Mouse (Mus musculus) megakaryocyte, embryonic 14.5 days (primary cell): Measurements from ENCODE around the gene Sqstm1. TPM values are rescaled to one million over a fixed set of nuclear protein-coding genes. Genes with fewer than 3 reads are reported as not detected.
A peak's percentile ranks its signal among the peaks of the same experiment; 100 is the strongest.

Experiments used
- H3K27me3 ChIP-seq: replicated peaks from 2 replicates; pipeline ENCODE3; 2012; ENCODE audit warnings: inconsistent platforms
- H3K36me3 ChIP-seq: replicated peaks from 2 replicates; pipeline ENCODE3; 2012; ENCODE audit warnings: low read length, inconsistent platforms, mixed read lengths
- H3K4me1 ChIP-seq: 2 replicates; pipeline ENCODE4 v1.6.1; 2012; ENCODE audit warnings: inconsistent platforms
- H3K4me3 ChIP-seq: replicated peaks from 2 replicates; pipeline ENCODE3; 2012; ENCODE audit warnings: moderate library complexity, mild to moderate bottlenecking, inconsistent platforms
- H3K9me3 ChIP-seq: 2 replicates; pipeline ENCODE4 v1.6.1; 2012; ENCODE audit warnings: inconsistent platforms
- FLI1 ChIP-seq: IDR thresholded peaks from 2 replicates; pipeline ENCODE4 v1.6.1; 2012; ENCODE audit warnings: low read length, inconsistent platforms, mixed read lengths
- GATA1 ChIP-seq: IDR thresholded peaks from 3 replicates; pipeline ENCODE4 v1.6.1; 2012; ENCODE audit warnings: mixed read lengths, low read length, inconsistent platforms, borderline replicate concordance
- polyA plus RNA-seq: library from polyadenylated mRNA; stranded (reverse); fragments of >175 nt; gene quantifications from 2 replicates; pipeline ENCODE4 v1.2.3, GENCODE M21; 2012; ENCODE audit warnings: low replicate concordance; ENCODE audit not compliant: insufficient read depth

The Sqstm1 gene
- polyA plus RNA-seq, 1 experiment, result 155 TPM

DNA sequence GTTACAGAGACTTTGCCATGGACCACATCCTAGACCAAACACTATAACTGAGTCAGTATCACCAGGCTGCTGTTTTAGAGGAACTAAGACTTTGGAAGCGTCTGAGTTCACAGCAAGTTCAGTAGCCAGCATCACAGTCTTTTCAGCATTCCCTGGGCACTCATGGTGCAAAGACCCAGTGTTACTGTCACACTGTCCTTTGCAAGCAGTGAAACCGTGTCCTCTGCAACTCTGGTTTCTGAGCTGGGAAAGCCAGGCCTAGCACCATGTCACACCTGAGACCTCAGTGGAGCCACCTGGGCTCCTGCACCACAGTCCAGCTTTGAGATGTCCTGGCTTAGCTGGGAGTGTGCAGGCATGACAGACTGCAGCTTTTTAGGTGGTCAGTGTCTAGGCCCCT is 11.7 kb downstream of the Sqstm1 start:
- TF ChIP-seq FLI1 (no peak), GATA1 (no peak)
- H3K27me3 ChIP-seq, result no peaks in the 10 kb centered on the region
- H3K36me3 ChIP-seq, result peaks cover 92% of the 10 kb centered on the region
- H3K4me3 ChIP-seq, result no peak overlapping the region
- peaks cover 23% of the 10 kb centered on the region for H3K4me1 ChIP-seq
- H3K9me3 ChIP-seq, result no peaks in the 10 kb centered on the region

DNA sequence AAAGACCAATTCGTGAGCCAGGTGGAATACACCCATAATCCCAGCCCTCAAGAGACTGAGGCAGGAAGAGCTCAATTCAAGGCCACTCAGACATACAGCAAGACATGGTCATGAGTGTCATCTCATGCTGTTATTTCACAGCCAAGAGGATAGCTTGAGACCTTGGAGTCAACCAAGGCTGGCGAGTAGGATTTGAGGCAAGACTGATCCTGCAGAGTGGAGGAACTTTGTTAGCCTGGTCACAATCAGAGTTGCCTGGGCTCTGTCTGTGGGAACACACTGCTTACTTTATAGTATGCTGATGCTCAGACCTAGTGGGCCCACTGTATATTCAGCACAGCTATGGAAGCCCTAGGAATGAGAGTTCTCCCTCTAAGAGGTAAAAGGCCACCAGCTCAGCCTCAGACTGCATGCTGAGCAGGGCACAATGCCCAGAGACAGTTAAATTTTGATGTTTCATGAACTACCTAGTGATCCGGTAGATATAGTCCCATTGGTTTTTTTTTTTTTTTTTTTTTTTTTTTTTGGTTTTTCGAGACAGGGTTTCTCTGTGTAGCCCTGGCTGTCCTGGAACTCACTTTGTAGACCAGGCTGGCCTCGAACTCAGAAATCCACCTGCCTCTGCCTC is 12.3 kb downstream of the Sqstm1 start:
- Histone ChIP-seq H3K4me3 (no peak overlapping the region), H3K27me3 (no peaks in the 10 kb centered on the region), H3K9me3 (no peaks in the 10 kb centered on the region), H3K36me3 (peaks cover 91% of the 10 kb centered on the region), H3K4me1 (peaks cover 20% of the 10 kb centered on the region)
- TF ChIP-seq GATA1, result no peak
- TF ChIP-seq FLI1, result no peak

DNA sequence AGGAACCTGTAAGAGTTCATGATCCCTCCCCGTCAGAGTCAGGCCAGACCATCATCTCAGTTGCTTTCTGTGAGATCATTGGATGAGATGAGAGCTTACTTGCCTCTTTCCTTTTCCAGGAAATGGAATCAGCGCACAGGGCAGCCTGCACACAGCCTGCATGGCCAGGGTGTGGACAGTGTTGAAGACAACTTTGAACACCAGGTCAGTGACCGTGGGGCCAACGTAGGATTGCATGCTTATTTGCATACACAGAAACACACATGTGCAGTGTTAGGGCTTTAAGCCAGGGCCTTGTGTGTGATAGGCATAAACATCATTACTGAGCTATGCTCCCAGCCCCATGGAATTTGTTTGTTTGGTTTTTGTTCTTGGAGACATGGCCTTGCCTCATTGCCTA is 13.1 kb downstream of the Sqstm1 start:
- TF ChIP-seq FLI1 (no peak), GATA1 (no peak)
- peaks cover 22% of the 10 kb centered on the region for H3K4me1 ChIP-seq
- no peaks in the 10 kb centered on the region for H3K9me3 ChIP-seq
- H3K27me3 ChIP-seq, result no peaks in the 10 kb centered on the region
- H3K4me3 ChIP-seq, result no peak overlapping the region
- H3K36me3 ChIP-seq, result peaks cover 83% of the 10 kb centered on the region

DNA sequence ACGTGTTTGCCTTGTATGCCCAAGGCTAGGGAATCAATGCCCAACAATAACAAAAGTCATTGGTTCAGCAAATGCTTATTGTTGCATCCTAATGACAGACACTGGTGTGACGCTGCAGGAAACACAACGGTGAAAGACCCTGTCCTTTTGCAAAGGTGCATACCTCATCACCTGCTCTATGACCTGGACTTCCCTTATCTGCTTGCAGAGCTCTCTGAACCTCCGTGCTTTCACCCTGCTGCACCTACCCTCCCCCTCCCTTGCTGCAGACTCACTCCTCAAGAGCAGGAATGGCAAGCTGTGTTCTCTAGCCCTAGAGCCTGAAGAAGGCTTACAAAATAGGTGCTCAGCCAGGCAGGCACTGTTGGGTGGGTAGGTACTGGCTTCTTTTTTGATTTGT is 15.8 kb downstream of the Sqstm1 start:
- H3K9me3 ChIP-seq, result no peaks in the 10 kb centered on the region

DNA sequence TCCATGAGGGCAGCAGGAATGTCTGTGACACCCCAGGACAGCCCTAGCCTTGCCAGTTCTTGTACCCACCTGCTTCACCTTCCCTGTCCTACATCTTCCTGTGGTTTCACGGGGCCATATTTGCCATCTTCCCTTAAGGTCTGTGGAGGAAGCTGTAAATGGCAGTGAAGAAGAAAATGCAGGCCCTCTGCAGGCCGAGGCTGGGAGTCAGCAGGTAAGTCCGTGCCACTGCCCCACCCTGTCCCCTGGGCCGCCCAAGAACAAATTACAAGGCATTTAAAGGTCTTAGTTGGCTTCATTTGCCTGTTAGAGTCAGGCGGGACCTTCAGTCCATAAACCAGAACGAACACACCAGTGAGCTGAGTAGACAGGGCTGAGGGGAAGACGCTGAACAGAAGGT is 16.6 kb downstream of the Sqstm1 start:
- no peak overlapping the region for H3K4me3 ChIP-seq
- H3K4me1 ChIP-seq, result peaks cover 43% of the 10 kb centered on the region
- H3K9me3 ChIP-seq, result no peaks in the 10 kb centered on the region
- peaks cover 62% of the 10 kb centered on the region for H3K36me3 ChIP-seq
- no peaks in the 10 kb centered on the region for H3K27me3 ChIP-seq
- no peak for TF ChIP-seq GATA1
- no peak for TF ChIP-seq FLI1

More for the DNA sequence above, 15.8 kb downstream of the Sqstm1 start:
- Histone ChIP-seq H3K36me3 (peaks cover 70% of the 10 kb centered on the region), H3K27me3 (no peaks in the 10 kb centered on the region), H3K4me3 (no peak overlapping the region), H3K4me1 (peaks cover 43% of the 10 kb centered on the region)
- no peak for TF ChIP-seq GATA1
- no peak for TF ChIP-seq FLI1

DNA sequence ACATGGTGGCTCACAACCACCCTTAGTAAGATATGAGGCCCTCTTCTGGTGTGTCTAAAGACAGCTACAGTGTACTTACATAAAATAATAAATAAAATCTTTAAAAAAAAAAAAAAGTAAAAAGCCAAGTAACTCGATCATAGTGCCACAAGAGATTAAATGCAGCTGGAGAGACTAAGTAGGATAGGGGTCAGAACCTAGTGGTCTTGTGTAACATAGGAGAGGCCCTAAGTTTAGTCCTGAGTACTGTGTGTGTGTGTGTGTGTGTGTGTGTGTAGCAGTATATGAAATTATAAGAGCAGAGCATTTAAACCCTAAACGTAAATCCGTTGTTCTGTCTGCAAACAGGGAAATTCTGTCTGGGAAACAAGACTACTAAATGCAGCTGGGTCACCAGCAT is 18.3 kb downstream of the Sqstm1 start:
- H3K4me3 ChIP-seq, result no peak overlapping the region
- H3K4me1 ChIP-seq, result peaks cover 52% of the 10 kb centered on the region
- H3K9me3 ChIP-seq, result no peaks in the 10 kb centered on the region
- TF ChIP-seq FLI1, result no peak
- no peak for TF ChIP-seq GATA1
- H3K36me3 ChIP-seq, result peaks cover 55% of the 10 kb centered on the region
- H3K27me3 ChIP-seq, result no peaks in the 10 kb centered on the region

DNA sequence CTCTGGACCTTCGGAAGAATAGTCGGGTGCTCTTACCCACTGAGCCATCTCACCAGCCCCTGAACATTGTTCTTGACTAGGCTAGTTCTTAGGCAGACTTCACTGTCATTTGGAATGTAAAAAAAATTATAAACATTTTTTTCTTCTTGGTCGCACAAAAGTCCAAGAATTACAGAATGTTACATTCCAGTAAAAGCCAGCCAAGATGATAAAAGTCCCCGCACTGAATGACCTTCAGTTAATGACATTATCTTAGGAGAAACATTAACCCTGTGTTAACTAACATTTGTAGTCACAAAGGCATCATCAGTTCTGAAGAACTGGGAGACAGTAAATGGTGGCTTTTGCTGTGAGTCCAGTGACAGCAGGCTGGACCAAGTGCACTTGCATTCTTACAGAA is 20.3 kb downstream of the Sqstm1 start:
- TF ChIP-seq FLI1, result no peak
- TF ChIP-seq GATA1, result no peak
- no peak overlapping the region for H3K4me3 ChIP-seq
- H3K27me3 ChIP-seq, result no peaks in the 10 kb centered on the region
- peaks cover 46% of the 10 kb centered on the region for H3K36me3 ChIP-seq
- peaks cover 42% of the 10 kb centered on the region for H3K4me1 ChIP-seq
- no peaks in the 10 kb centered on the region for H3K9me3 ChIP-seq

DNA sequence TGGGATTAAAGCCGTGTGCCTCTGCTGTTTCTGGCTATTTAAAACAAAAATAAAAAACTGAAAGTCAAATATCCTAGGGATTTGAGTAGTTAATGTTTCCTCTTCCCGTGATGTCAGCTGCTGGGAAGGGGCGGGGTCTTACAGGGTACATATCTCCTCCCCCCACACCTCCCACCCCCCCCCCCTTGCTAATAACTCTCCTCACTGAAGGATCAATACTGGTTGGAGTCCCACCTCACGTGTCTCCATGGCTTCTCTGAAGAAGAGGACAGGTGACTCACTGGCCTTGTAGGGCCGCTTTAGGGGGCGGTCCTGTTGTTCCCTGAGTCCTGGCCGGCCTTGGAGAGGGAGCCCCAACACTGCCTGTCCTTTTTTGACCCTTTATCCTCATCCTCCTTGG is 21.9 kb downstream of the Sqstm1 start:
- no peaks in the 10 kb centered on the region for H3K27me3 ChIP-seq
- no peak overlapping the region for H3K4me3 ChIP-seq
- H3K4me1 ChIP-seq, result peaks cover 38% of the 10 kb centered on the region
- peaks cover 43% of the 10 kb centered on the region for H3K36me3 ChIP-seq
- no peaks in the 10 kb centered on the region for H3K9me3 ChIP-seq
- TF ChIP-seq GATA1 (no peak), FLI1 (no peak)

DNA sequence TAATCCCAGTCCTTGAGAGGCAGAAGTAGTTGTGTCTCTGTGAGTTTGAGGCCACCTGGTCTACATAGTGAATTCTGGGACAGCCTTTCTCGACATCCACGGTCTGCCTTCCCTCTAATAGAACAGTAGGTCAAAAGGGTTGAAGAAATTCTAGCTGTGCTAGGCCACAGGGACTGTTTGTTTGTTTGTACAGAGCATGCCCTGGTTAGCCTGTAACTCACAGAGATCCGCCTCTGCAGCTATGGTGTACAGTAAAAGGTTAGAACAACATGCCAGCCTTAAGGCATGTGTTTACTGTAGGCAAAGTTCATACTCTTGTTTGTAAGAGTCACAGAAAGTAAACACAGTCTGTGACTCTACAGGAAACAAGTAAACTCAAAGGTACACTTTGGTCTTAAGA is 25.8 kb downstream of the Sqstm1 start:
- H3K36me3 ChIP-seq, result peaks cover 42% of the 10 kb centered on the region
- no peaks in the 10 kb centered on the region for H3K27me3 ChIP-seq
- no peak for TF ChIP-seq GATA1
- no peak for TF ChIP-seq FLI1
- H3K4me3 ChIP-seq, result no peak overlapping the region
- H3K4me1 ChIP-seq, result peaks cover 39% of the 10 kb centered on the region
- no peaks in the 10 kb centered on the region for H3K9me3 ChIP-seq

DNA sequence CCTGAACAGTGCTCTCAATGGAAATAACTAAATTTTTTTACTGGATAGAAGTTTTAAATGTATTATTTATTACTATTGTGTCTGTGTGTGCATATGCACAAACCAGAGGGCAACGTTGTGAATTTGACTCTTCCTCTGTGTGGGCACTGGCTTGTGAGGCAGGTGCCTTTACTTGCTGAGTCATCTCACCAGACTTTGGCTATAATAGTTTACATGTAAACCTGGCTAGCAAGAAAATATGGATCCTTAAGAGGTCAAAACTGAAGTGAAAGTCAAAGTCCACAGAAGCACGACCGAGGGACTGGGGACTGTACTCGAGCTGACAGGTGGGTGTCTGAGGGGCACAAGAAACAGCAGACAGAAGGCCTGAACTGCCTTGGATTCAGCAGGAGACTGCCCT is 27.9 kb downstream of the Sqstm1 start:
- TF ChIP-seq GATA1 (no peak), FLI1 (no peak)
- Histone ChIP-seq H3K27me3 (no peaks in the 10 kb centered on the region), H3K4me1 (peaks cover 47% of the 10 kb centered on the region), H3K36me3 (peaks cover 57% of the 10 kb centered on the region), H3K9me3 (no peaks in the 10 kb centered on the region), H3K4me3 (peak overlapping the region; percentile 24)

DNA sequence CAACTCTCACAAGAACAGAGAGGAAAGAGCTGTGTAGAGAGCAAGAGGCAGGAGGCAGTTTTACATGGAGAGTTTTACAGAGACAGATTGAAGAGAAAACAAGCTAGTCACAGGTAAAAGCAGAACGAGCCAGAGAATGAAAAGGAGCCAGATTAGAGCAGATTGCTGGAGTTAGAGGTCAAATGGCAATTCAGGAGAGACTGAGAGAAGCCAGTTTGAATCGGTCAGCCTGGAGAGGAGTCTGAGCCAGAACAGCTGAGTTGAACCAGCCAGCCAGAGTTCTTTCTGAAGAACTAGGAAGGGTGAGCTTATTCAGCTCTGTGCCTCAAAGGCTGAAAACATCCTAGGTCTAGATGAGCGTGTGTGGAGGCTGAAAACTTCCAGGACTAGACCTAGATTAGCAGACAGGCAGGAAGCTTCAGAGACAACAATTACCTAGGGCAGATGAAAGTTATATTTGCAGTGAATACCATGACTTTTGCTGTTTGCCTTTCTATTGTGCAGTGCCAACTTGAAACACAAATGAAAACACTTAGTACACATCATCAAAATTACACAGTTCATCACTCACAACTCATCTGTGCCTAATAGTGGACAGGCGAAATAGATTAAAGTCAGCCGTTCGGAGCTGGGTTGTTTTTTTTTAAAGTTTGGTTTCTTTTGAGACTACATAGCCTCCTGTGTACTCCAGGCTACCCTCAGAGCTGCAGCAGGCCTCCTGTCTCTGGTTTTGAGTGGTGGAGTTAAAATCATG is 30.0 kb downstream of the Sqstm1 start:
- H3K4me1 ChIP-seq, result peaks cover 64% of the 10 kb centered on the region
- TF ChIP-seq FLI1, result no peak
- TF ChIP-seq GATA1, result no peak
- H3K9me3 ChIP-seq, result no peaks in the 10 kb centered on the region
- no peaks in the 10 kb centered on the region for H3K27me3 ChIP-seq
- H3K36me3 ChIP-seq, result peaks cover 61% of the 10 kb centered on the region
- no peak overlapping the region for H3K4me3 ChIP-seq
